Mouse (Mus musculus): ENCODE measurements around the gene Scrn1.

DNA sequence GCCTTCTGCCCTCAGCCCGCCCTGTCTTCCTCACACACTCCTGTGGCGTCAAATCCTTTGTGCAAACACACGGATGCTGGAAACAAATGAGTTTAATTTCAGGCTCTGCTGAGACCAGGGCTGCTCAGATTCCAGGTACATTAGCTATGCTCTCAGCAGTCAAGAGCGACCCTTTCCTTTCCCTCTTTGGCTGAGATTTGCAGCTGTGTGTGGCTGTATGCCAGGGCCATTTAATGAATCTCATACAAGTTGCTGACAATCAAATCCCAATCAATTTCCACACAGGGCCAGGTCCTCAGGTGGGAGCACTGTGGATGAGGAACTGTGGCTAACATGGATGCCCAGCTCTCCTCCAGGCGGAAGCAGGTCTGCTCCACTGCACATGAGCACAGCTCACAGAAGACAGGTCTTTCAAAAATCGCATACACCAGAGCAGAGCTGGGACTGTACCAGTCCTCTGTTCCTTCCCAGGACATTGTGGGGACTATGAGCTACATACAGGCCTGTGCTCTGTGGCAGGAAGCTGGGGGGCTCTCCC lies 58.0 kb downstream of the Scrn1 start:
- TF ChIP-seq CTCF (IDR thresholded peaks at IDR 0.05; ENCODE audit: low read depth) (no peak), EP300 (optimal IDR thresholded peaks at IDR 0.05) (no peak)

All from stomach, postnatal 0 days (tissue).